Mouse (Mus musculus) heart, postnatal 36 days (tissue): ENCODE data around the gene Cryzl1. TPM values are rescaled to one million over a fixed set of nuclear protein-coding genes. Genes with fewer than 3 reads are reported as not detected.
A peak's percentile ranks its signal among the peaks of the same experiment; 100 is the strongest.

Experiments
- DNase-seq, 2 experiments: peaks; one replicate each; pipeline ENCODE4 v3.0.0; 2021 to 2022
- intact Hi-C: fragments of 180-260 bp; cut with DNase I; formaldehyde crosslinking; loops from one replicate; pipeline ENCODE4 v1.15.1; 2025
- total RNA-seq, 2 experiments: library from RNA; stranded (reverse); gene quantifications; 2 replicates each; pipeline ENCODE4 v1.2.3; 2021

The Cryzl1 gene
- total RNA-seq, 2 experiments from 2014 or later = 25.6 to 26.4 TPM

GRCm38 (mm10) chr16:91740918-91741255 is 12.1 kb upstream of the Cryzl1 start:
- no peak for DNase-seq
- intact Hi-C loops = loop anchor here (2.0 kb wide), 1 partner anchor 32 kb away; no protein-coding TSS in a partner anchor

GRCm38 (mm10) chr16:91740184-91740917 is 11.6 kb upstream of the Cryzl1 start:
- DNase-seq = peak in 1 of 2 experiments; percentile 31

GRCm38 (mm10) chr16:91738505-91738904 is 9.7 kb upstream of the Cryzl1 start:
- intact Hi-C loops = no loop called here
- no peak for DNase-seq

More at GRCm38 (mm10) chr16:91740184-91740917, 11.6 kb upstream of the Cryzl1 start:
- intact Hi-C loops = loop anchor here (2.0 kb wide), 1 partner anchor 32 kb away; no protein-coding TSS in a partner anchor

GRCm38 (mm10) chr16:91736046-91736816 is 7.5 kb upstream of the Cryzl1 start:
- DNase-seq = no peak
- intact Hi-C loops = no loop called here

GRCm38 (mm10) chr16:91734771-91735170 is 6.0 kb upstream of the Cryzl1 start:
- intact Hi-C loops = no loop called here
- peak in 1 of 2 experiments; percentile 44 for DNase-seq

- intact Hi-C loops = no loop called here
- no peak for DNase-seq
Observed at GRCm38 (mm10) chr16:91732816-91733215, 4.0 kb upstream of the Cryzl1 start.

GRCm38 (mm10) chr16:91730446-91730845 is 1.7 kb upstream of the Cryzl1 start:
- intact Hi-C loops = no loop called here
- DNase-seq = peak in 1 of 2 experiments; percentile 31

GRCm38 (mm10) chr16:91729821-91730441 is 1.2 kb upstream of the Cryzl1 start:
- DNase-seq = peak; percentile 50 to 65
- intact Hi-C loops = loop anchor here (5.0 to 10.0 kb wide), 2 partner anchors 72 to 575 kb away; partner anchors contain the start of gene Smim11

GRCm38 (mm10) chr16:91729066-91729482 is 299 bp upstream of the Cryzl1 start, which contains the start of gene Itsn1:
Gene Itsn1, plus strand, starts transcription at chr16:91729281.
- peak in 1 of 2 experiments; percentile 96 for DNase-seq
- intact Hi-C loops = loop anchor here (5.0 to 10.0 kb wide), 2 partner anchors 73 to 576 kb away; partner anchors contain the start of gene Smim11

- intact Hi-C loops = loop anchor here (5.0 to 10.0 kb wide), 2 partner anchors 75 to 577 kb away; partner anchors contain the start of gene Smim11
- no peak for DNase-seq
Observed at GRCm38 (mm10) chr16:91727433-91727832, 1.3 kb downstream of the Cryzl1 start.

GRCm38 (mm10) chr16:91724247-91724646 is 4.5 kb downstream of the Cryzl1 start:
- DNase-seq = peak; percentile 67 to 73
- intact Hi-C loops = loop anchor here (1.0 to 10.0 kb wide), 3 partner anchors 165 to 581 kb away; partner anchors contain the start of gene Smim11

GRCm38 (mm10) chr16:91717399-91717798 is 11.4 kb downstream of the Cryzl1 start:
- intact Hi-C loops = no loop called here
- no peak for DNase-seq

GRCm38 (mm10) chr16:91716927-91717349 is 11.8 kb downstream of the Cryzl1 start:
- peak; percentile 58 for DNase-seq
- intact Hi-C loops = no loop called here

GRCm38 (mm10) chr16:91710241-91710640 is 18.5 kb downstream of the Cryzl1 start:
- intact Hi-C loops = no loop called here
- DNase-seq = no peak

- no peak for DNase-seq
- intact Hi-C loops = no loop called here
Observed at GRCm38 (mm10) chr16:91704603-91705340, 24.0 kb downstream of the Cryzl1 start.

GRCm38 (mm10) chr16:91702771-91703188 is 26.0 kb downstream of the Cryzl1 start:
- intact Hi-C loops = no loop called here

GRCm38 (mm10) chr16:91701908-91702307 is 26.9 kb downstream of the Cryzl1 start:
- DNase-seq = no peak
- intact Hi-C loops = no loop called here

More at GRCm38 (mm10) chr16:91702771-91703188, 26.0 kb downstream of the Cryzl1 start:
- DNase-seq = no peak

- no peak for DNase-seq
- intact Hi-C loops = no loop called here
Observed at GRCm38 (mm10) chr16:91698995-91699394, 29.8 kb downstream of the Cryzl1 start.

GRCm38 (mm10) chr16:91695108-91695755 is 33.5 kb downstream of the Cryzl1 start:
- DNase-seq = no peak
- intact Hi-C loops = loop anchor here (2.0 kb wide), 1 partner anchor 222 kb away; no protein-coding TSS in a partner anchor
